ENCODE assay signal across 23 mouse cellular contexts in genomic region chrX:169544037-169544436, GRCm38 (mm10).
DNase-seq lines count a peak whose midpoint lies in the region; ATAC-seq and TF ChIP-seq lines count a peak whose summit lies in the region.
"Had no signal": no experiment of that assay in that cellular context is flagged by ENCODE, and none has a peak within 500 bp of the region (broad histone marks: within the 10 kb centered on the region; RNA-seq: fewer than 3 reads in every experiment).

No protein-coding gene starts in this region.

- no peak for DNase-seq in frontal cortex, postnatal 25 days (ENCODE audit: low spot score in 2 of 2)
- DNase-seq in right cerebral cortex, adult 18-20 months: peak; percentile 1
- no peak for DNase-seq in right cerebral cortex, postnatal 10 days (ENCODE audit: low spot score in 2 of 2)
- peak; percentile 23 for DNase-seq in brain, adult 2 months (ENCODE audit: low read depth, low spot score)
- DNase-seq in telencephalon, adult 2 months (ENCODE audit: low read depth, low spot score): peak; percentile 9
- no peak for DNase-seq in hindbrain, postnatal 0 days (ENCODE audit: low spot score)
- DNase-seq in heart, embryonic 10.5 days (ENCODE audit: low spot score): no peak
- DNase-seq: adrenal gland, adult 2 months; adrenal gland, adult 8-10 months; adrenal gland, postnatal 10 days; adrenal gland, postnatal 14 days; adrenal gland, postnatal 25 days; adrenal gland, postnatal 36 days; B cell, adult 2 months; cerebellum, adult 11 months; cerebellum, adult 11-12 months; cerebellum, adult 18-20 months had no signal

- H3K4me2 ChIP-seq in hindbrain, postnatal 0 days (ENCODE audit: low read depth, low read length): no peak overlapping the region

- 91% methylated on average over 3 of the region's 3 CpGs for WGBS in hindbrain, postnatal 0 days
- 81% methylated on average over 3 of the region's 3 CpGs for WGBS in heart, embryonic 10.5 days

- H3K27ac ChIP-seq in hindbrain, postnatal 0 days: no peak overlapping the region
- H3K27ac ChIP-seq in heart, embryonic 10.5 days: no peak overlapping the region

- H3K27me3 ChIP-seq in hindbrain, postnatal 0 days (ENCODE audit: insufficient read depth, low read length): no peaks in the 10 kb centered on the region
- H3K27me3 ChIP-seq in heart, embryonic 10.5 days (ENCODE audit: insufficient read depth, poor library complexity, severe bottlenecking): no peaks in the 10 kb centered on the region
- H3K27me3 ChIP-seq: CH12.LX, Patski had no signal

- ATAC-seq in frontal cortex, adult (ENCODE audit: low TSS enrichment): peak; percentile 85
- no peak for ATAC-seq in hindbrain, postnatal 0 days
- ATAC-seq: activated CD4-positive, CD25-positive, alpha-beta regulatory T cell, adult 4 months; CD4-positive, CD25-positive, alpha-beta regulatory T cell, adult 4 months; Patski had no signal

- H3K4me1 ChIP-seq in hindbrain, postnatal 0 days (ENCODE audit: insufficient read depth, low read length): no peaks in the 10 kb centered on the region
- no peaks in the 10 kb centered on the region for H3K4me1 ChIP-seq in heart, embryonic 10.5 days

- no peaks in the 10 kb centered on the region for H3K36me3 ChIP-seq in hindbrain, postnatal 0 days (ENCODE audit: insufficient read depth, low read length)
- no peaks in the 10 kb centered on the region for H3K36me3 ChIP-seq in heart, embryonic 10.5 days
- H3K36me3 ChIP-seq: G1E had no signal

- no peak overlapping the region for H3K4me3 ChIP-seq in hindbrain, postnatal 0 days (ENCODE audit: low read length)
- H3K4me3 ChIP-seq in heart, embryonic 10.5 days: no peak overlapping the region

- H3K9ac ChIP-seq in hindbrain, postnatal 0 days (replicated peaks; ENCODE audit: low read length): no peak overlapping the region

- H3K9me3 ChIP-seq in hindbrain, postnatal 0 days (ENCODE audit: low read length): no peaks in the 10 kb centered on the region
- no peaks in the 10 kb centered on the region for H3K9me3 ChIP-seq in heart, embryonic 10.5 days
- H3K9me3 ChIP-seq: G1E had no signal

- TF ChIP-seq CTCF in hindbrain, postnatal 0 days (IDR thresholded peaks at IDR 0.05; ENCODE audit: low read depth): no peak

Comparison
In these comparisons a context has a peak if more than half of its experiments do, and no peak if none do; other contexts are left out.
1. DNase-seq: peak in right cerebral cortex, adult 18-20 months (single experiment), brain, adult 2 months (single experiment) and telencephalon, adult 2 months (single experiment); none in frontal cortex, postnatal 25 days (0 of 2), right cerebral cortex, postnatal 10 days (0 of 2), hindbrain, postnatal 0 days (single experiment) and heart, embryonic 10.5 days (single experiment).